Mouse (Mus musculus): ENCODE measurements around the gene Lrp5. TPM values are rescaled to one million over a fixed set of nuclear protein-coding genes. Genes with fewer than 3 reads are reported as not detected.

The Lrp5 gene
- polyA plus RNA-seq, 1 experiment from 2014 or later = 3.6 TPM

- Histone ChIP-seq H3K27ac (ENCODE audit: low read depth) (no peak overlapping the region), H3K4me3 (ENCODE audit: low read depth, low read length) (no peak overlapping the region), H3K4me2 (ENCODE audit: low read depth, low read length) (no peak overlapping the region), H3K9me3 (ENCODE audit: low read length) (no peaks in the 10 kb centered on the region), H3K9ac (replicated peaks) (no peak overlapping the region), H3K4me1 (ENCODE audit: insufficient read depth) (peaks cover 14% of the 10 kb centered on the region), H3K27me3 (ENCODE audit: insufficient read depth, low read length) (no peaks in the 10 kb centered on the region), H3K36me3 (replicated peaks; ENCODE audit: insufficient read depth, low read length) (no peaks in the 10 kb centered on the region)
- 55% methylated on average over 6 of the region's 6 CpGs for WGBS (ENCODE audit: insufficient replicate concordance)
- no peak for TF ChIP-seq CTCF (IDR thresholded peaks at IDR 0.05; ENCODE audit: low read depth)
- no peak for TF ChIP-seq EP300 (IDR thresholded peaks at IDR 0.05; ENCODE audit: low read depth)
- DNase-seq (no peak), ATAC-seq (no peak)
These were observed 6.2 kb upstream of the Lrp5 start for GRCm38 (mm10) chr19:3692414-3693145.

- no peak overlapping the region for H3K9ac ChIP-seq (replicated peaks)
- no peaks in the 10 kb centered on the region for H3K27me3 ChIP-seq (ENCODE audit: insufficient read depth, low read length)
- H3K4me2 ChIP-seq (ENCODE audit: low read depth, low read length) = no peak overlapping the region
- no peak overlapping the region for H3K27ac ChIP-seq (ENCODE audit: low read depth)
- no peaks in the 10 kb centered on the region for H3K36me3 ChIP-seq (replicated peaks; ENCODE audit: insufficient read depth, low read length)
- ATAC-seq (no peak), DNase-seq (no peak)
- TF ChIP-seq EP300 (IDR thresholded peaks at IDR 0.05; ENCODE audit: low read depth) = no peak
- no peak for TF ChIP-seq CTCF (IDR thresholded peaks at IDR 0.05; ENCODE audit: low read depth)
- whole genome bisulfite sequencing (ENCODE audit: insufficient replicate concordance) = 79% methylated on average over 5 of the region's 5 CpGs
- H3K9me3 ChIP-seq (ENCODE audit: low read length) = no peaks in the 10 kb centered on the region
- peaks cover 23% of the 10 kb centered on the region for H3K4me1 ChIP-seq (ENCODE audit: insufficient read depth)
- no peak overlapping the region for H3K4me3 ChIP-seq (ENCODE audit: low read depth, low read length)
These were observed 5.0 kb upstream of the Lrp5 start for GRCm38 (mm10) chr19:3691337-3691736.

GRCm38 (mm10) chr19:3687676-3688171 is 1.4 kb upstream of the Lrp5 start:
- peak; percentile 60 for DNase-seq
- Histone ChIP-seq H3K4me2 (ENCODE audit: low read depth, low read length) (peak overlapping the region; percentile 91), H3K4me1 (ENCODE audit: insufficient read depth) (peaks cover 38% of the 10 kb centered on the region)

GRCm38 (mm10) chr19:3685611-3686214 is 651 bp downstream of the Lrp5 start:
- Histone ChIP-seq H3K27me3 (ENCODE audit: insufficient read depth, low read length) (no peaks in the 10 kb centered on the region), H3K4me1 (ENCODE audit: insufficient read depth) (peaks cover 53% of the 10 kb centered on the region), H3K4me2 (ENCODE audit: low read depth, low read length) (peak overlapping the region; percentile 91), H3K27ac (ENCODE audit: low read depth) (peak overlapping the region; percentile 95), H3K9ac (replicated peaks) (peak overlapping the region; percentile 88), H3K36me3 (replicated peaks; ENCODE audit: insufficient read depth, low read length) (no peaks in the 10 kb centered on the region), H3K9me3 (ENCODE audit: low read length) (no peaks in the 10 kb centered on the region), H3K4me3 (ENCODE audit: low read depth, low read length) (peak overlapping the region; percentile 86)
- WGBS (ENCODE audit: insufficient replicate concordance) = 2% methylated on average over 44 of the region's 45 CpGs
- TF ChIP-seq CTCF (IDR thresholded peaks at IDR 0.05; ENCODE audit: low read depth) (no peak), EP300 (IDR thresholded peaks at IDR 0.05; ENCODE audit: low read depth) (no peak)
- peak; percentile 43 for ATAC-seq
- DNase-seq = peak; percentile 59

More at GRCm38 (mm10) chr19:3687676-3688171, 1.4 kb upstream of the Lrp5 start:
- Histone ChIP-seq H3K4me3 (ENCODE audit: low read depth, low read length) (no peak overlapping the region), H3K9me3 (ENCODE audit: low read length) (no peaks in the 10 kb centered on the region), H3K27me3 (ENCODE audit: insufficient read depth, low read length) (no peaks in the 10 kb centered on the region), H3K9ac (replicated peaks) (no peak overlapping the region), H3K36me3 (replicated peaks; ENCODE audit: insufficient read depth, low read length) (no peaks in the 10 kb centered on the region), H3K27ac (ENCODE audit: low read depth) (peak overlapping the region; percentile 95)
- TF ChIP-seq CTCF (IDR thresholded peaks at IDR 0.05; ENCODE audit: low read depth) = peak; percentile 23
- TF ChIP-seq EP300 (IDR thresholded peaks at IDR 0.05; ENCODE audit: low read depth) = no peak
- peak; percentile 60 for ATAC-seq
- 20% methylated on average over 5 of the region's 5 CpGs for WGBS (ENCODE audit: insufficient replicate concordance)

GRCm38 (mm10) chr19:3684957-3685580 is 1.3 kb downstream of the Lrp5 start:
- H3K27me3 ChIP-seq (ENCODE audit: insufficient read depth, low read length) = no peaks in the 10 kb centered on the region
- peak overlapping the region; percentile 88 for H3K9ac ChIP-seq (replicated peaks)
- H3K9me3 ChIP-seq (ENCODE audit: low read length) = no peaks in the 10 kb centered on the region
- 11% methylated on average over 11 of the region's 11 CpGs for WGBS (ENCODE audit: insufficient replicate concordance)
- no peak for DNase-seq
- no peak for TF ChIP-seq CTCF (IDR thresholded peaks at IDR 0.05; ENCODE audit: low read depth)
- no peak for TF ChIP-seq EP300 (IDR thresholded peaks at IDR 0.05; ENCODE audit: low read depth)
- H3K4me3 ChIP-seq (ENCODE audit: low read depth, low read length) = peak overlapping the region; percentile 86
- H3K4me1 ChIP-seq (ENCODE audit: insufficient read depth) = peaks cover 59% of the 10 kb centered on the region
- no peak for ATAC-seq
- peak overlapping the region; percentile 91 for H3K4me2 ChIP-seq (ENCODE audit: low read depth, low read length)
- no peaks in the 10 kb centered on the region for H3K36me3 ChIP-seq (replicated peaks; ENCODE audit: insufficient read depth, low read length)
- H3K27ac ChIP-seq (ENCODE audit: low read depth) = peak overlapping the region; percentile 95

GRCm38 (mm10) chr19:3684414-3684813 is 1.9 kb downstream of the Lrp5 start:
- peak overlapping the region; percentile 86 for H3K4me3 ChIP-seq (ENCODE audit: low read depth, low read length)
- no peak for DNase-seq

More at GRCm38 (mm10) chr19:3684414-3684813, 1.9 kb downstream of the Lrp5 start:
- ATAC-seq = no peak
- 29% methylated on average over 1 of the region's 1 CpGs for WGBS (ENCODE audit: insufficient replicate concordance)
- H3K27me3 ChIP-seq (ENCODE audit: insufficient read depth, low read length) = no peaks in the 10 kb centered on the region
- peaks cover 62% of the 10 kb centered on the region for H3K4me1 ChIP-seq (ENCODE audit: insufficient read depth)
- peak overlapping the region; percentile 88 for H3K9ac ChIP-seq (replicated peaks)
- H3K4me2 ChIP-seq (ENCODE audit: low read depth, low read length) = peak overlapping the region; percentile 91
- H3K9me3 ChIP-seq (ENCODE audit: low read length) = no peaks in the 10 kb centered on the region
- peak overlapping the region; percentile 95 for H3K27ac ChIP-seq (ENCODE audit: low read depth)
- TF ChIP-seq EP300 (IDR thresholded peaks at IDR 0.05; ENCODE audit: low read depth) = no peak
- TF ChIP-seq CTCF (IDR thresholded peaks at IDR 0.05; ENCODE audit: low read depth) = peak; percentile 23; the same call in 1 of the 2 replicates
- H3K36me3 ChIP-seq (replicated peaks; ENCODE audit: insufficient read depth, low read length) = no peaks in the 10 kb centered on the region
